Mouse (Mus musculus) layer of hippocampus, adult 11-12 months (tissue): ENCODE data around the gene Vsig10.
A peak's percentile ranks its signal among the peaks of the same experiment; 100 is the strongest.

ENCODE experiments used
- DNase-seq: peaks from one replicate; pipeline ENCODE4 v3.0.0; 2022; ENCODE audit warnings: low spot score

Gene Vsig10

GRCm38 (mm10) chr5:117381785-117382184, 62.9 kb downstream of the Vsig10 start:
- DNase-seq: no peak

GRCm38 (mm10) chr5:117383198-117383597, 64.3 kb downstream of the Vsig10 start:
- DNase-seq: no peak

- no peak for DNase-seq
Measured at GRCm38 (mm10) chr5:117388296-117388751, 69.4 kb downstream of the Vsig10 start.

GRCm38 (mm10) chr5:117388877-117389276, 70.0 kb downstream of the Vsig10 start, which contains the start of gene Rfc5:
Rfc5 (minus strand) TSS chr5:117389047.
- DNase-seq: peak; percentile 92

DNA sequence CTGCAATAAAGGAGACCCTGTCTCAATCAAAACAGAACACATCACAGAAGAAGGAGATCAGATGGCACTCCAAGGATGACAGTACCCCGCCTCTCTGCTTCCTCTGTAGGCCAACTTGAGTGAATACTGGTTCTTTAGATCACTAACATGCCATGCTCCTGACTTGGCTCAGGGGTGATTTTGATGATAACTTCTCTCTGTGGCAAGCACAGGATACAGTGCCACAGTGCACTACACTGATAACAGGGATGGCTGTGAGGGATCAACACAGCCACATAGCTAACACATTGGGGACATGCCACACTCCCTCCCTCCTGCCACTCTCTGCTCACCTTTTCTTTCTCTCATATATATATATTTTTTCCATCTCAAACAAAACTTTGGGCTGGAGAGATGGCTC, 72.0 kb downstream of the Vsig10 start:
- DNase-seq: no peak

GRCm38 (mm10) chr5:117395834-117396233, 77.0 kb downstream of the Vsig10 start:
- no peak for DNase-seq

DNA sequence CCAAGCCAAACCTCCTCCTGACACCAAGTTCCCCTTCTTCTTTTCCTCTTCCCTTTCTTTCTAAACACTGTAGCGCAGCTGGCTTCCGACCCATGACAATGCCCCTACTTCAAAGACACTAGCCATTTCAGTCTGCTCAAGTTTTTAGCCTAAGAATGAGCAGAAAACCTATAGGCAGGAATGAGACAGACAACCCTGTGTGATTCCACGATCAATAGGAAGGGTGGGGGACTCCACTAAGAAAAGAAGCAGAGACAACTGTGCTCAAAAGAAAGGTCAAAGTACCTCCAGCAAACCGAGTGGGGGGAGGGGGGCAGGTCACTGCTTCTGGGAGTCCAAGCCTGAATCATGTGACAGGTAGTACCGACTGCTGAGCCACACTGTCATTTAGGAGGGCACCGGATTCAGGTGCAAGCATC, 77.7 kb downstream of the Vsig10 start:
- no peak for DNase-seq

DNA sequence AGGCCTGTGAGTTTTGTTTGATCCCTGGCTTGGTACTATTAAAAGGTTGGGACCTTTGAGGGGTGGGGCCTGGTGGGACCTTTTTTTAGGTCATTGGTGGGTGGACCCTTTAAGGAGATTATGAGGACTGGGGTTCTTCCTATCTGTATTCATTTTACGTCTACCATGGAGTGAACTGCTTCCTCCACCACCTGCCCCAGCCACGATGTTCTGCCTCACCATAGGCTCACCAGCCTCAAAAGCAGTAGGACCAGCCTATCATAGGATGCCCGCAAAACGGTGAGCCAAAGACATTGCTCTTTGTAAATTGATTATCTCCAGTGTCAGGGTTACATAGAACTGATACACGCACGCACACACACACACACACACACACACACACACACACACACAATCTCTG, 78.5 kb downstream of the Vsig10 start:
- DNase-seq: no peak

DNA sequence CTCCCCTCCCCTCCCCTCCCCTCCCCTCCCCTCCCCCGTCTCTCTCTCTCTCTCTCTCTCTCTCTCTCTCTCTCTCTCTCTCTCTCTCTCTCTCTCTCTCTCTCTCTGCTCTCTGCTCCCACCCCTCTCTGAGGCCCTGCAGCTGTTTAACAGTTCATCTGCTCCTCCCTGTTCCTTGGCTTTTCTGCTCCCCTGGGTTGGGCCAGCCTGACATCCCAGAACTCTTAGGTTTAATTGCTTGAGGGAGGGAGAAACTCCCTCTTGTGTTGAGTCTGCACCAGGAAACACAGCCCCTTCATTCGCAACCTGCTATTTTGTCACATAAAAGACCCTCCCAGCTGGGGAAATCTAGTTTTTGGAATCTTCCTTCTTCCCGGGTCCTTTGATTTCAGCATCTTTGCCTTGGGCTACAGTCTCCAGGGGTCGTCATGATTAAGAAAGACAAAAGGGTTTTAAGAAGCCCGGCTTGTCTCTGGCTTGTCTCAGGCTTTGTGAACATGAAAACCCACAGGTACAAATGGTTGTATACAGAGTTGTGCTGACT, 79.2 kb downstream of the Vsig10 start:
- DNase-seq: no peak

DNA sequence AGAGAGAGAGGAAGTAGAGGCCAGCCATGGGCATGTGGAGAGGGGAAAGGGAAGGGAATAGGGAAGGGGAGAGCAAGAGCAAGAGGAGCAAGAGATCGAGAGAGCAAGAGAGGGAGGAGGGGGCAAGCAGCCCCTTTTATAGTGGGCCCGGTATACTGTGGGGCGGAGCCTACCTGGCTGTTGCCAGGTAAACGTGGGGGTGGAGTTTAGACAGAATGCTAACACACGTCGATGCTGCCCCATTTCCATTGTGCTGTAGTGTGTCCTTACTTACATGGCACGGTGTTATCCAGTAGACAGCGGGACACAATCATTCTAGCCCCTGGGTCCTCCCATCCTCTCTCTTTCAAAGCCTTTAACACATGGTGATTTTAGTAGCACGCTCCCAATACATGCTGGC, 80.4 kb downstream of the Vsig10 start:
- DNase-seq: no peak

- DNase-seq: no peak
Measured at GRCm38 (mm10) chr5:117403609-117404008, 84.7 kb downstream of the Vsig10 start.
